Mouse (Mus musculus) left cerebral cortex, postnatal 36 days (tissue): Measurements from ENCODE around the gene Madcam1. TPM values are rescaled to one million over a fixed set of nuclear protein-coding genes. Genes with fewer than 3 reads are reported as not detected.

Source experiments
- DNase-seq, 2 experiments: peaks; one replicate each; pipeline ENCODE4 v3.0.0; 2021 to 2022; ENCODE audit warnings: low spot score in 2 of 2, mixed read lengths in 1 of 2
- intact Hi-C: fragments of 180-260 bp; cut with DNase I; formaldehyde crosslinking; loops from one replicate; pipeline ENCODE4 v1.15.1; 2025
- total RNA-seq, 2 experiments: library from RNA; stranded (reverse); gene quantifications; 2 replicates each; pipeline ENCODE4 v1.2.3; 2021

Madcam1 gene
- total RNA-seq, 2 experiments from 2014 or later: not detected

DNA sequence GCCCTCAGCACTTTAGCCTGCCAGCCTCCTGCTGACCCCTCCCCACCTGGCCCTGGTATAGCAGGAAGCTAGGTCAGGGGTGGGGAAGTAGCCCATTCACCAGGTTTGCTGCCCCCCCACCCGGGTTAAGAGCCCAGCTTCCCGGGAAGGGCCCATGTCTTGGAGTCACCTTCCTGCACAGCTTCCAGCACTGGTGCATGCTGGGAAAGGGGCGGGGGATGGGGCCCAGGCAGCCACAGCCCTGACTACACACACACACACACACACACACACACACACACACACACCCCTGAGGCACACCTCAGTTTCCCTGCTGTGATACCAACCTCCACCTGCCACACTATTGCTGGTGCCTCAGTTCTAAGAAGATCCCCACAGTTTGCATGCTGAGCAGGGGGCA is 2.5 kb upstream of the Madcam1 start:
- DNase-seq: no peak
- intact Hi-C loops: loop anchor here (10.0 kb wide), 1 partner anchor 907 kb away; the partner anchor contains the start of gene Ccdc105

DNA sequence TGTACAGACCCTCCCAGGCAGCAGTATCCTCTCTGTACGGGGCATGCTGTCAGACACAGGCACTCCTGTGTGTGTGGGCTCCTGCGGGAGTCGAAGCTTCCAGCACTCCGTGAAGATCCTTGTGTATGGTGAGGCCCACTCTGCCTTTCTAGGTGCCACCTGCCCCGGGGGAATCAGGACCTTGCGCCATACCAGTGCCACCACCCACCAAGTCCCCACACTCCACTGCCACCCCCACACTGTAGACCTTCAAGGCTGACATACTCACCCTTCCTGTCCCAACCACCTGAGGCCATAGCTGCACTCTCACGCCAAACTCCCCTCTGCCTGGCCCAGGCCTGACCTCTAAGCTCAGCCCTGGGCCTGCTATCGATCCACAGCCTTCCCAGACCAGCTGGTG is 692 bp downstream of the Madcam1 start:
- DNase-seq: no peak
- intact Hi-C loops: loop anchor here (10.0 kb wide), 1 partner anchor 910 kb away; the partner anchor contains the start of gene Ccdc105

DNA sequence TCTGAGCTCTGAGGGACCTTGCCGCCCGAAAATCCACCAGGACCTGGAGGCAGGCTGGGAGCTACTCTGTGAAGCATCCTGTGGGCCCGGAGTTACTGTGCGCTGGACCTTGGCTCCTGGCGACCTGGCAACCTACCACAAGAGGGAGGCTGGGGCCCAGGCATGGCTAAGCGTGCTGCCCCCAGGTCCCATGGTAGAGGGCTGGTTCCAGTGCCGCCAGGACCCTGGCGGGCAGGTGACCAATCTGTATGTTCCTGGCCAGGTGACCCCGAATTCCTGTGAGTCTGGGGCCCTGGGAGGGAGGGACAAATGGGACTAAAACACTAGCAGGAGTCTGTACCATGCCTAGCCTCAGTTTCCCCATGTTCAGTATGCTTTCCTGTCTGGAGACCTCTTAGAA is 2.1 kb downstream of the Madcam1 start:
- DNase-seq: no peak
- intact Hi-C loops: loop anchor here (10.0 kb wide), 1 partner anchor 912 kb away; the partner anchor contains the start of gene Ccdc105

DNA sequence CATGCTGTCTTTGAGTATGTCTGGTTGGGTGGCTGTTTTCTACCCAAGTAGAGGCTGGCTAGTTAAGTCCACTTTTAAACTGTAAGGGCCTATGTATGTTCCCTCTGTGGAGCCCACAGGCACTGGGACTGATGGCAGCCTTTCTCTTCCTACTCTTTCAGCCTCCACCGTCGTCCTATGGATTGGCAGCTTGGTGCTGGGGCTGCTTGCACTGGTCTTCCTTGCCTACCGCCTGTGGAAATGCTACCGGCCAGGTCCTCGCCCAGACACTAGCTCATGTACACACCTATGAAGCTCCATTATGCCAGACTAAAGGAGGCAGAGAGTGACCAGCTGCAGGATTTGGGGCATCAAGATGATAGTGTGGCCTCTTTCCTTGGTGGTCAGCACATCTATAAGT is 3.7 kb downstream of the Madcam1 start:
- intact Hi-C loops: loop anchor here (10.0 kb wide), 1 partner anchor 913 kb away; the partner anchor contains the start of gene Ccdc105
- DNase-seq: no peak

DNA sequence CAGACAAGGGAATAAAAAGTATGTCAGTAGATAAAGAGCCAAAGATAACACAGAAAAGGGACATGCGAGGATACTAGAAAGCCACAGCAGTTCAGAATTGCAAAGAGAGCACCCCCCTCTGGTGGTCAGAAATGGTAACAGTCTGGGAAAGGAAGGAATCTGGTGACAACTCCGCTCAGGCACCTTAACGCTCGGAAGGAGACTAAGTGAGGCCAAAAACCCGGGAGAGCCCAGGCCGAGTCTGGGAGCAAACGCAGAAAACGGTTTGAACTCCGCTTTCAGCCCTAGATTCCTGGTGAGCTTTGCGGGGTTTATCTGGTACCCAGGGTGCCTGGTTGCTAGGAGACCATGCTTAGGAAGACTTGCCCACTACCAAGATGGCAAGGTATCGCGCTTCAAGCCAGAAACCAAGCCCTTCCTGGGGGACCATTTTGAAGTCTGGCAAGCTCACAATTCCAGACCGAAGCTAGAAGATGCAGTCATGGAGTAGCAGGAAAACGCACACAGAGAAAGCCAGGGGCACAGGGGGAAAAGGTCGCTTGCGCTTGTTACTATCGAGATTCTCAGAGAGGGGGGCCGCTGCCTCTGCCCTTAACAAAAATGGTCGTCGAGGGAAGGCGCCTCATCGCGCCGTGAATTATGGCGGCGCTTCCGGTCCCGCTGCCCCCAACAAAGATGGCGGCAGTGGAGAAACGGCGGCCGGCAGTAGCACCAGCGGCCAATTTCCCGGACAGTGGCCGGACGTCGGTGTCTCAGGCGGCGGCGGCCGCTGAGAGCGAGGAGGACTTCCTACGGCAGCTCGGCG is 4.6 kb downstream of the Madcam1 start, which contains the start of gene Tpgs1:
Tpgs1 (plus strand) TSS at position 599 of the 805 bp plus-strand sequence.
- peak; percentile 90 to 92 for DNase-seq
- intact Hi-C loops: loop anchor here (1.0 to 10.0 kb wide), 3 partner anchors 12 to 914 kb away; partner anchors contain the start of gene Ccdc105

DNA sequence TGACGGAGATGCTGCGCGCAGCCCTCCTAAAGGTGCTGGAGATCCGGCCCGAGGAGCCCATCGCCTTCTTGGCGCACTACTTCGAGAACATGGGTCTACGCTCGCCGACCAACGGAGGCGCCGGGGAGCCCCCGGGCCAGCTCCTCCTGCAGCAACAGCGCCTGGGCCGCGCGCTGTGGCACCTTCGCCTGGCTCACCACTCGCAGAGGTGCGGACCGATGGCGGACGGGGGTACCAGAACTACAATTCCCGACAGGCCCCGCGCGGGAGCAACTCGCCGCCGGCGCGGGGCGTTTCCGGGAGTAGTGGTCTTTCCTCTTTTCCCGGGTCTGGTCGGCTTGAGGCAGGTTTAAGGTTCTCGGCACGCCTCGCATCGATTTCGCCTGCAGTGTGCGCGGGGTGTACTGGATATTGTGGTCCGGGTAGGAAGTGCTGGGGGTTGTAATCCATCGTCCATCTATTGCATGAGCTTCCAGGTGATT is 5.3 kb downstream of the Madcam1 start:
- DNase-seq: peak; percentile 85 to 87
- intact Hi-C loops: loop anchor here (1.0 to 10.0 kb wide), 3 partner anchors 12 to 915 kb away; partner anchors contain the start of gene Ccdc105

DNA sequence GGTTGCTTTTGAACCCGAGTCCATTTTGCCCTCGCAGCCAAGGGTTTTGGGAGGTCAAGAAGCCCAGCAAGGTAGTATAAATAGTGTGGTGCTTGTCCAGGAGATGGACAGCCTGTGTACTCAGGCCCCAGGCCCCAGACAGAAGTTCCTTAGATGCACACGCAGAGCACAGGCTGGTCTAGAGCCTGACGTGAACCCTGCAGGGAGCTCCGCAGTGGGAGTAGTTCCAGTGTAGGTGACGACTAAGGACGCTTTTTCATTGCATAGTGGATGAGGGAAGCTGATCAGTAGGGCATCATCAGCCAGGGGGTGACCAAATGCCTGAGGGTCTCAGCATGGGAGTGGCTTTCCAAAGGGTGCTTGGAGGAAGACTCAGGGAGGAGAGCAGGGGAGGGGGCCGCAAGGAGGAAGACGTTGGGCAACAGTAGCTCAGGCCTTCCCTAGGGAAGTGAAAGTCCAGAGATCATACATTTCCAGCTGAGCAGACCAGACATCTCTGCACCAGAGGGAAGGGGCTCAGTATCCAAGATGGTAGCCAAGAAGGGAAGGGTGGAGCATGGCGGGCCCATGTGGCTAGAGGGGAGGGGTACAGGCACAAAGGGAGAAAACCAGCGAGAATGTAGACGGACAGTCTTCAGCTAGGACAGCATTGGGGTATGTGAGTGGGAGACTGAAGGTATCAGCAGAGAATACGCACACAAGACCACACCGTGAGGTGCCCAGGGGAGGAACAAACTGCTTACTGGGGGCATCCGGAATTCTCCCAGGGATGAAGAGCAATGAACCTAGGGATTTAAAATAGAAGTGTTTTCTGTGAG is 5.9 kb downstream of the Madcam1 start:
- intact Hi-C loops: no loop called here
- no peak for DNase-seq

DNA sequence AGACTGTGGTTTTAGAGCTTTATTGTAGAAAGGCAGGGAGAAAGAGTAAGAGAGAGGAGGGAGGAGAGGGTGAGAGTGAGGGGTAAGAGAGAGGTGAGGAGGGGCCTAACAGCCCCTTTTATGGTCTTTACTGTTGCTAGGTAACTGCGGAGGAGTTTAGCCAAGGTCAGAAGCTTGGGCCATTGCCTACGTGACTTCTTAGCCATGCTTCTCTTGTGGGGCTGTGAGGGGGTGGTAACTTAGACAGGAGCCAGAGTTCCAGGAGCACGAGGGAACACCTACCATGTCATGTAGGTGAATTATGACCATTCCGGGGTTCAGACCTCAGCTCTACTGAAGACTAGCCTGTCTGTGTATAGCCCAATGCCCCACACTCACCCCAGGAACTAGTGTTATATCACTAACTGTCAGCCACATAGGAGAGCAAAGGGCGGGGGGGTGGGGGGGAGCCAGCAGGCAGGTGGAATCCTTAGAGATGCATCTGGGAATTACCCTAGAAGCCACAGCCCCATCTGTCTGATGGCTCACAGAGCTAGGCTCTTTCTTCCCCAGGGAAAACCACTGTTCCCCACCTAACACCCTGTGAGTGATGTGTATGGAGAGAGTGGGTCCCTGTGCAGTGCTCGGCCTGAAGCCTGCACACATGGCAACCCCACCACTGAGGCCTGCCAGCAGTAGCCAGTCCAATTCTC is 7.2 kb downstream of the Madcam1 start:
- intact Hi-C loops: no loop called here

DNA sequence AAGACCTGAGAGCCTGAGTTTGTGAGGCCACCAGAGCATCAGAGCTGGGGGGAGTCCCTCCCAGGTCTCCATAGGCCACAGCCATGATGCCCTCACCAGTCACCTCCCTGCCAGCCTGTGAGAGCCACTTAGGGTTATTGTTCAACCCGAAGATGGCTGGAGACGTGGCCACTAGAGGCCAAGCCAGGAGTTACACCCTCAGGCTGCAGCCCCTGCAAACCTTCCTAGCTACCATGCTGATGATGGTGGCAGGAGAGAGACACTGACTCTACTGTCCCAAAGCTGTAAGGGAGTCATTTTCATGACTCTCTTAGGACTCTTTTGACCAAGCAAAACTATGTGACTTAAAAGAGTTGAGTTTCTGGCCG is 7.7 kb downstream of the Madcam1 start:
- intact Hi-C loops: no loop called here
- DNase-seq: no peak

More for the DNA sequence above, 7.2 kb downstream of the Madcam1 start:
- DNase-seq: no peak

DNA sequence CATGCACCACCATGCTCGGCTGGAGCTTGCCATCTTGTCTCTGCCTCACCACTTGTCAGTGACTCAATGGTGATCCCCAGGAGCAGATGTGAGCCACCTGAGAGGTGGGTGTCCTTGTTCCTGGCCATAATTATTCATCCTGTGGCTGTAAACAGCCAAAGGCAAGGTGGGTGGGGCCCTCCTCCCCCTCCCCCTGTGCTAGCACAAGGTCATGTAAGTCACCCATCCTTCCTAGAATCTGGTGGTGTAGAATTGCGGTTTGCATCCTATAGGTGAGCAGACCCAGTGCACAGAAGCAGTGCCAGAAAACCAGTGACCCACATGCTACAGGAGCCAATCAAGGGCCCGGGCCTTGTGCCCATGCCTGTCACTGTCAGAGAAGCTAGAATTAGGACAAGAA is 8.7 kb downstream of the Madcam1 start:
- no peak for DNase-seq
- intact Hi-C loops: no loop called here

DNA sequence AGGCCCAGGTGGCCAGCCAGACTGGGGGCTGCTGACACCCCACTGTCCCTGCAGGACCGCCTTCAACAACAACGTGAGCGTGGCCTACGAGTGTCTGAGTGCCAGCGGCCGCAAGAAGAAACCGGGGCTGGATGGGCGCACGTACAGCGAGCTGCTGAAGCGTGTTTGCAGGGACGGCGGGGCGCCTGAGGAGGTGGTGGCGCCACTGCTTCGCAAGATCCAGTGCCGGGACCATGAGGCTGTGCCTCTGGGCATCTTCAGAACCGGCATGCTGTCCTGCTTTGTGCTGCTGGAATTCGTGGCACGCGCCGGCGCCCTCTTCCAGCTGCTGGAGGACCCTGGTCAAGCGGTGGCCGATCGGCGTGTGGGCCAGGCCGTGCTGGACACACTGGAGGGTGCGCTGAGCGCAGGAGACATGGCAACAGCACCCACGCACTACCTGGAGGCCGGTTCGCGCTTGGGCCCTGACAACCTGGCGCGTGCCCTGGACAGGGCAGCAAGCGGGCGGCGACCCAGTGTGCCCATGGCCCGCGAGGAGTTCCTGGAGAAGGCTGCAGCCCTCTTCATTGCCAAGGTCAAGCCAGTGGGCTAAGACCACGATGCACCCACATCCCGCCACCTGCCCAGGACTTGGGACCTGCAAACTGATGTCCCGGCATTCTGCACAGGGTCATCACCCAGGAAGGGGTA is 11.1 kb downstream of the Madcam1 start:
- intact Hi-C loops: no loop called here
- DNase-seq: no peak

DNA sequence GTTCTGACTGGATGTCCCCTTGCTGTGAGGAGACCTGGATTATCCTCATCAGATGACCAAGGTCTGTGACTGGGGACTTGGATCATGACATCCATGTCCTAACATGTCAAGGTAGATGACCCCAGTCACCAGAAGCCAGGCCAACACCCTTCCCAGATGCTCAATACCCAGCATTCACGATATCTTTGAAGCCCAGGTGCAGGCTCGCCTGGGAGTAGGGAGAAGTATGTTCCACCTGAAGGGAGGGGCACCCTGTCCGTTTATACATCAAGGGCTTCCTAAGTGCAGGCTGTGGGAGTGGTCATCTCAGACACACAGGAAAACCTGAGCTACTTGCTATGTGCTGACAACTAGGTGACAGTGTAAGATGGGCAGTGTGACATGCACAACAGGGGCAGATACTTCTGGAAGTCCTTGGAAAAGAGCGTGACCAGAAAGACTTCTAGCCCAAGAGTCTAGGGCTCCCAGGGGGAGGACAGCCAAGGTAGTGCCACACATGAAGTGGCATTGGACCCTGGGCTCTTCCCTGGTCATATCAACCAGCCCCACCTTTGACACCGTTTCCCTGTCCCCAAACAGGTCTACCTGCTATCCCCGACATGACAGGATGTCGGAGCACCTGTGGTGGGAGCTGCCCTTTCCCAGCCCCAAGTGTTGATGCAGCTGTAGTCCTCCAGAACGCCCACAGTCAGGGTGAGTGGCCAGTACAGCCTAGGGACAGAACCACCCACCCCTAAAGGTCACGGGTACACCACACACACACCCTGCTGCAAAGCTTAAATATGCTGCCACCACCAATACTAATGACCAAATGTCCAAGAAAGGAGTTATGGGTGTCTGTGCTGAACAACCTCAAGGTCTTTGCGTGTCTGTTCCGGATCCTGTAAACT is 16.5 kb downstream of the Madcam1 start:
- no peak for DNase-seq
- intact Hi-C loops: loop anchor here (1.0 kb wide), 1 partner anchor 12 kb away; the partner anchor contains the start of gene Tpgs1

DNA sequence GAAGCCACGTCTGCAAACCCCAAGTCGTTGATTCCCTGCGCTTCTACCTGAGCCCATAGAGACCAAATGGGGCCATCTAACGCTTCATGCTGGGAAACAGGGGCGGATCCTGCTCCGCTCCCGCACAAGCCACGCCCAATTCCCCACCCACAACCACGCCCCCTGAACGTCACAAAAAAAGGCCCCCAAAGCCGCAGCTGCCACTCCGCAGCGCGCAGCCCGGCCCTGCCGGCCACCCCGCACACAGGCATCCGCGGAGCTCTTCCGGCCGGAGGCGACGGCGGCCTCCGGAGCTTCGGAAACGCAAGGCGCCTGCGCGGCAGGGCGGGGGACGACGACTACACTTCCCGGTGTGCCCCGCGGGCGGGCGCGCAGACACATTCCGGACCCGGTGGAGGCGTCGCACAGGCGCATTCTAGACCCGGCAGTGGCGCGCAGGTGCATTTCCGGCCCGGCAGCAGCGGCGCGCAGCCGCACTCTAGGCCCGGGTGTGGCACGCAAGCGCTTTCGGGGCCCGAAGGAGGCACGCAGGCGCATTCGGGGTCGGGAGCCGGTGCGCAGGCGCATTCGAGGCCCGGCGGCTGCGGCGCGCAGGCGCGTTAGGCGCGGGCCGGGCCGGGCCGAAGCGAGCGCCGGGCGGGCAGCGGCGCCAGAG is 17.4 kb downstream of the Madcam1 start, which contains the start of gene Cdc34:
Cdc34 (plus strand) TSS at position 605 of the 655 bp plus-strand sequence.
- intact Hi-C loops: loop anchor here (1.0 kb wide), 1 partner anchor 12 kb away; the partner anchor contains the start of gene Tpgs1
- DNase-seq: peak; percentile 100

DNA sequence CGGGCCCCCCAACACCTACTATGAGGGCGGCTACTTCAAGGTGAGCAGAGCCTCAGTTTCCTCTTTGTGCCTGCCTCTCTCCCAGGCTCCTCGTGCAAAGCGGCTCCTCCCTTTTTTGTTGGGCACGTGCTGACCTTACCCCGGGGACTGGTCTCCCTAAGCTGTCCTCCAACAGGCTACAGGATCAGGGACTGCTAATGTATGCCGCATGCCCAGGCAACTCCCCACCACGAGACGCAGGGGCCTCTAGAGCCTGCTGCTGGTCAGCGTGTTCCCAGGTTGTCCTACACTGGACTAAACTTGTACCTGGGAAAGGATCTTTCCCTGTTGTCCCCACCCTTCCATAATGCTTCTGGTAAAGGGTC is 18.2 kb downstream of the Madcam1 start:
- no peak for DNase-seq
- intact Hi-C loops: no loop called here

DNA sequence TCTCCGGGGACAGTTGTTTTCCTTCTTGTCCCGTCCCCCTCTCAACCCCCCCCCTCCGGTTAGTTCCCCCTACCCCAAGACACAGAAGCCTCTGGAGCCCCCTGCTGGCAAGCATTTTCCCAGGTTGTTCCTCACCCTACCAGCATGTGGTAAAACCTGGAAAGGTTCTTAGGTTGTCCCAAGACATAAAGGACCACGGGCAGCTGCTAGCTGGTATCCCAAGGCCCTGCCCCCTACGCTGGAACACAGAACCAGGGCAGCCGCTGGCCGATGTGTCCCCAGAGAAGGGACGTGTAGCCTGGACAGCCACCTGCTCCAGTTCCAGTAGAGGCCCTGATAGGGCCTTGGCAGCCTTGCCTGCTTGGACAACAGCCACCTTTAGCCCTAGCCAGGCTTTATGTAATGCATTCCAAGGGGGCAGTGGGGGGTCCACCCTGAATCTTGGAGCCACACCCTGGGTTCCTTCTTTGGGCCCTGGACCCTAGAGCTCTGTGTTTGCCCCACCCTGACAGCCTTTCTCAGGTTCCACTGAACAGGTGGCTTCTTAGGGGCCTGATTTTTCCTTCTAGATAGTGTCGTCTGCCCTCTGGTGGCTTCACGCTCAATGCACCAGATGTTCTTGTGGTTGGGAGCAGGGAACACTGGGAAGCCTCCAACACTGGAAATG is 18.7 kb downstream of the Madcam1 start:
- no peak for DNase-seq

DNA sequence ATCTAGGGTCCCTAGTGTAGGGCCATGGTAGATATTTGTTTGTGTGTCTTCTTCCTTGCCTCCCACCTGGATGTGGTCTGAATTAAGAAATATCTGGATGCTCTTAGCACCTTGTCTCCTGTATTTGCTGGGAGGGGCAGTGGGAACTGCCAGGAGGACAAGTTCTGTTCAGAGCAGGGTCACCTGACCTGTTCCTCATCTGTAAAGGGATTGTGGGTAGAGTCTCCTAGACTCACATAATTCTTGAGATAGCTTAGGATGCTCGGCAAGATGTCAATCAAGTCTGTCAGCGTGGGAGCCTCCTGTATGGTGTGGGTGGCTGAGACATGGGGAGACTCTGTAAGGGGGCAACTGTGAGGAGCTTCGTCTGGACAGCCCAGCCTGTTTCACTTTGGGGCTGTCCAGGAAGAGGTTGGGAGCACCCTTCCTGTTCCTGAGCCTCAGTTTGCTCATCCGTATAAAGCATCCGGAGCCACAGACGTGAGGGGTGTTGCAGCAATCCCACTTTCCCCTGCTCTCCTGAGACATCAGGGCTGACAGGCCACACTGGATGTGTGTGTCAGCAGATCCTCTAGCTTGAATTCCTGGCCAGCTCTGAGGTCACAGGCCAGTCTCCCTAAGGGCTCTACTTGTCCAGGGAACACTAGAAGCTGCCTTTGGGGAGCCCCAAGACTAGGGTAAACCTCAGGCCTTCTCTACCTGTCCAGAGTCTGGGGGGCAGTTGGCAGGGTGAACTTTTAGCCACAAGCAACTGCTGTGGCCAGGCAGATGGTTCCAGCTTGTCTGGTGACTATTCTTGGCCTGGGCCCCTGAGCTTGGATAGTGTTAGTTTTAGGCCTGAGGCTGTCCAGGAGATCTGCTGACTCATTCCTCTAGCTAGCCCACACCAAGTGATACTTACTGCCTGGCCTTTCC is 19.6 kb downstream of the Madcam1 start:
- intact Hi-C loops: no loop called here
- no peak for DNase-seq

More for the DNA sequence above, 18.7 kb downstream of the Madcam1 start:
- intact Hi-C loops: no loop called here
